Mouse (Mus musculus) liver, adult 2 months (tissue): ENCODE measurements around the gene Cenpo.

Experiments used
- CTCF ChIP-seq: fragments of 200-500 bp; IDR thresholded peaks from 2 replicates; pipeline ENCODE4 v1.5.1; 2011; ENCODE audit warnings: low read depth, low read length, control low read depth
- POLR2A ChIP-seq: fragments of 200-500 bp; IDR thresholded peaks from 2 replicates; pipeline ENCODE4 v1.6.1; 2011; ENCODE audit warnings: low read length, control low read depth; ENCODE audit not compliant: insufficient read depth; ENCODE audit errors: extremely low read depth

- no peak for TF ChIP-seq POLR2A
- no peak for TF ChIP-seq CTCF
Measured at GRCm38 (mm10) chr12:4169622-4170021, 64.5 kb downstream of the Cenpo start.
